ENCODE assay signal across 27 mouse cellular contexts in genomic region chr13:58124278-58124677, GRCm38 (mm10). TPM values are rescaled to one million over a fixed set of nuclear protein-coding genes. Genes with fewer than 3 reads are reported as not detected.
DNase-seq lines count a peak whose midpoint lies in the region; ATAC-seq and TF ChIP-seq lines count a peak whose summit lies in the region.
"Had no signal": no experiment of that assay in that cellular context is flagged by ENCODE, and none has a peak within 500 bp of the region (broad histone marks: within the 10 kb centered on the region; RNA-seq: fewer than 3 reads in every experiment).

No protein-coding gene starts in this region.

- H3K4me2 ChIP-seq in forebrain, embryonic 11.5 days (ENCODE audit: low read depth, low read length, severe bottlenecking): no peak overlapping the region
- H3K4me2 ChIP-seq in kidney, embryonic 15.5 days: peak overlapping the region; percentile 23; the same call in 1 of the 2 replicates
- peak overlapping the region; percentile 15; the same call in 1 of the 2 replicates for H3K4me2 ChIP-seq in lung, embryonic 14.5 days
- H3K4me2 ChIP-seq in liver, postnatal 0 days (ENCODE audit: low read depth, low read length): no peak overlapping the region
- H3K4me2 ChIP-seq: forebrain, embryonic 15.5 days; heart, embryonic 12.5 days had no signal

- 82% methylated on average over 3 of the region's 3 CpGs for WGBS in forebrain, embryonic 11.5 days
- WGBS in forebrain, embryonic 10.5 days: 91% methylated on average over 3 of the region's 3 CpGs
- WGBS in kidney, embryonic 15.5 days: 84% methylated on average over 3 of the region's 3 CpGs
- WGBS in lung, embryonic 14.5 days: 76% methylated on average over 3 of the region's 3 CpGs
- WGBS in liver, postnatal 0 days (ENCODE audit: insufficient replicate concordance): 79% methylated on average over 3 of the region's 3 CpGs

- H3K27me3 ChIP-seq in forebrain, embryonic 11.5 days (ENCODE audit: control insufficient read depth, insufficient read depth, low read length): no peaks in the 10 kb centered on the region
- H3K27me3 ChIP-seq in forebrain, embryonic 10.5 days (ENCODE audit: poor library complexity, severe bottlenecking): no peaks in the 10 kb centered on the region
- no peaks in the 10 kb centered on the region for H3K27me3 ChIP-seq in kidney, embryonic 15.5 days
- no peaks in the 10 kb centered on the region for H3K27me3 ChIP-seq in lung, embryonic 14.5 days (ENCODE audit: insufficient read depth, low read length)
- H3K27me3 ChIP-seq in liver, postnatal 0 days (ENCODE audit: insufficient read depth, low read length): no peaks in the 10 kb centered on the region
- H3K27me3 ChIP-seq: forebrain, embryonic 15.5 days; heart, embryonic 12.5 days; hindbrain, embryonic 15.5 days; midbrain, embryonic 13.5 days had no signal

- H3K36me3 ChIP-seq in forebrain, embryonic 11.5 days (ENCODE audit: control insufficient read depth, insufficient read depth, low read length): no peaks in the 10 kb centered on the region; the same call in 1 of the 2 replicates
- H3K36me3 ChIP-seq in forebrain, embryonic 10.5 days (replicated peaks): peaks cover 32% of the 10 kb centered on the region
- peaks cover 13% of the 10 kb centered on the region for H3K36me3 ChIP-seq in kidney, embryonic 15.5 days
- peaks cover 25% of the 10 kb centered on the region for H3K36me3 ChIP-seq in lung, embryonic 14.5 days (ENCODE audit: insufficient read depth)
- H3K36me3 ChIP-seq in liver, postnatal 0 days (replicated peaks; ENCODE audit: insufficient read depth, low read length): peaks cover 5% of the 10 kb centered on the region; the same call in 1 of the 2 replicates
- H3K36me3 ChIP-seq: forebrain, embryonic 15.5 days; hindbrain, embryonic 15.5 days; midbrain, embryonic 13.5 days had no signal

- no peak for ATAC-seq in forebrain, embryonic 11.5 days (replicated peaks; ENCODE audit: low FRiP score)
- no peak for ATAC-seq in kidney, embryonic 15.5 days (replicated peaks; ENCODE audit: low FRiP score)
- no peak for ATAC-seq in lung, embryonic 14.5 days (ENCODE audit: insufficient read depth)
- no peak for ATAC-seq in liver, postnatal 0 days
- ATAC-seq: forebrain, embryonic 15.5 days; inflammation-experienced regulatory T-cells, adult 6 months; lung, postnatal 0 days; midbrain, embryonic 13.5 days had no signal

- H3K4me1 ChIP-seq in forebrain, embryonic 11.5 days (replicated peaks; ENCODE audit: control insufficient read depth, insufficient read depth, low read length): peaks cover 2% of the 10 kb centered on the region; the same call in 1 of the 2 replicates
- H3K4me1 ChIP-seq in forebrain, embryonic 10.5 days: peaks cover 22% of the 10 kb centered on the region
- peaks cover 48% of the 10 kb centered on the region for H3K4me1 ChIP-seq in kidney, embryonic 15.5 days
- peaks cover 18% of the 10 kb centered on the region for H3K4me1 ChIP-seq in lung, embryonic 14.5 days (ENCODE audit: insufficient read depth)
- H3K4me1 ChIP-seq in liver, postnatal 0 days (ENCODE audit: insufficient read depth): peaks cover 20% of the 10 kb centered on the region

- DNase-seq in forebrain, embryonic 11.5 days (ENCODE audit: low spot score): peak; percentile 20
- no peak for DNase-seq in forebrain, embryonic 10.5 days (ENCODE audit: extremely low spot score, low spot score)
- no peak for DNase-seq in kidney, adult 8-10 months
- no peak for DNase-seq in lung, embryonic 14.5 days
- no peak for DNase-seq in lung, adult 18-20 months
- no peak for DNase-seq in liver, postnatal 0 days
- no peak for DNase-seq in left cerebral cortex, adult 11 months (ENCODE audit: low spot score)
- DNase-seq: adrenal gland, postnatal 25 days; cerebellum, adult 11-12 months; cerebellum, postnatal 10 days; gastrocnemius, adult 2 months; gastrocnemius, postnatal 36 days; heart, adult 2 months; heart, postnatal 4 days; kidney, postnatal 10 days; layer of hippocampus, adult 9-11 months; thymus, adult 2 months; thymus, postnatal 36 days had no signal

- no peak overlapping the region for H3K9ac ChIP-seq in forebrain, embryonic 11.5 days (ENCODE audit: low read length)
- H3K9ac ChIP-seq in kidney, embryonic 15.5 days: no peak overlapping the region
- no peak overlapping the region; the same call in 1 of the 2 replicates for H3K9ac ChIP-seq in lung, embryonic 14.5 days
- no peak overlapping the region for H3K9ac ChIP-seq in liver, postnatal 0 days (replicated peaks)
- H3K9ac ChIP-seq: forebrain, embryonic 15.5 days; heart, embryonic 12.5 days; hindbrain, embryonic 15.5 days; liver, embryonic 14.5 days; midbrain, embryonic 13.5 days had no signal

- H3K9me3 ChIP-seq in forebrain, embryonic 11.5 days (ENCODE audit: control insufficient read depth, low read length): no peaks in the 10 kb centered on the region
- H3K9me3 ChIP-seq in forebrain, embryonic 10.5 days: no peaks in the 10 kb centered on the region
- no peaks in the 10 kb centered on the region for H3K9me3 ChIP-seq in kidney, embryonic 15.5 days (replicated peaks)
- H3K9me3 ChIP-seq in lung, embryonic 14.5 days (ENCODE audit: low read depth, low read length): no peaks in the 10 kb centered on the region
- H3K9me3 ChIP-seq in liver, postnatal 0 days (ENCODE audit: low read length): no peaks in the 10 kb centered on the region
- H3K9me3 ChIP-seq: forebrain, embryonic 15.5 days; heart, embryonic 12.5 days; hindbrain, embryonic 15.5 days; midbrain, embryonic 13.5 days had no signal

- no peak overlapping the region for H3K27ac ChIP-seq in forebrain, embryonic 11.5 days (ENCODE audit: low read depth, low read length)
- no peak overlapping the region for H3K27ac ChIP-seq in forebrain, embryonic 10.5 days
- peak overlapping the region; percentile 79 for H3K27ac ChIP-seq in kidney, embryonic 15.5 days
- no peak overlapping the region for H3K27ac ChIP-seq in lung, embryonic 14.5 days (ENCODE audit: low read depth)
- H3K27ac ChIP-seq in liver, postnatal 0 days (ENCODE audit: low read depth): peak overlapping the region; percentile 87; the same call in 1 of the 2 replicates
- H3K27ac ChIP-seq: forebrain, embryonic 15.5 days; gastrocnemius, adult 2 months; hindbrain, embryonic 15.5 days; liver, embryonic 14.5 days; macrophage; midbrain, embryonic 13.5 days had no signal

- TF ChIP-seq EP300 in liver, postnatal 0 days (IDR thresholded peaks at IDR 0.05; ENCODE audit: low read depth): no peak

- no peak overlapping the region for H3K4me3 ChIP-seq in forebrain, embryonic 11.5 days (ENCODE audit: low read depth, low read length)
- no peak overlapping the region for H3K4me3 ChIP-seq in forebrain, embryonic 10.5 days
- no peak overlapping the region for H3K4me3 ChIP-seq in kidney, embryonic 15.5 days (replicated peaks)
- H3K4me3 ChIP-seq in lung, embryonic 14.5 days (ENCODE audit: low read depth, low read length): no peak overlapping the region
- no peak overlapping the region for H3K4me3 ChIP-seq in liver, postnatal 0 days (ENCODE audit: low read depth, low read length)
- H3K4me3 ChIP-seq: forebrain, embryonic 15.5 days; gastrocnemius, adult 2 months; heart, adult 2 months; heart, embryonic 12.5 days; hindbrain, embryonic 15.5 days; midbrain, embryonic 13.5 days had no signal

- TF ChIP-seq CTCF in lung, embryonic 14.5 days (IDR thresholded peaks at IDR 0.05; ENCODE audit: low read depth): no peak
- no peak for TF ChIP-seq CTCF in liver, postnatal 0 days (IDR thresholded peaks at IDR 0.05; ENCODE audit: low read depth)

RNA-seq across cellular contexts. Expression of gene Hnrnpa0, which starts 4.1 kb away (rescaled TPM):
- 50.5 and 51.2 TPM in 2 replicates for polyA plus RNA-seq in forebrain, embryonic 11.5 days (2014; fragmentation: Nextera tagmentation; extraction: Ambion mirVana)
- polyA plus RNA-seq in forebrain, embryonic 10.5 days (2016; fragmentation: Nextera tagmentation; extraction: Ambion mirVana): 44.5 and 49.3 TPM in 2 replicates
- 38.6 and 41.5 TPM in 2 replicates for polyA plus RNA-seq in kidney, embryonic 15.5 days (2015; fragmentation: Nextera tagmentation; extraction: Ambion mirVana)
- 46.5 and 51.7 TPM in 2 replicates for polyA plus RNA-seq in lung, embryonic 14.5 days (2014; fragmentation: Nextera tagmentation; extraction: Ambion mirVana)
- polyA plus RNA-seq in liver, postnatal 0 days (2015; fragmentation: Nextera tagmentation; extraction: Ambion mirVana): 11.0 and 11.4 TPM in 2 replicates

RNA-seq across cellular contexts. Expression of gene Klhl3, which starts 10.9 kb away (rescaled TPM):
- 3.1 TPM in 2 replicates for polyA plus RNA-seq in forebrain, embryonic 11.5 days (2014; fragmentation: Nextera tagmentation; extraction: Ambion mirVana)
- polyA plus RNA-seq in forebrain, embryonic 10.5 days (2016; fragmentation: Nextera tagmentation; extraction: Ambion mirVana): 2.0 and 2.1 TPM in 2 replicates
- polyA plus RNA-seq in kidney, embryonic 15.5 days (2015; fragmentation: Nextera tagmentation; extraction: Ambion mirVana): 6.5 and 7.2 TPM in 2 replicates
- polyA plus RNA-seq in lung, embryonic 14.5 days (2014; fragmentation: Nextera tagmentation; extraction: Ambion mirVana): 3.6 and 3.9 TPM in 2 replicates
- 2.2 and 2.9 TPM in 2 replicates for polyA plus RNA-seq in liver, postnatal 0 days (2015; fragmentation: Nextera tagmentation; extraction: Ambion mirVana)

RNA-seq across cellular contexts. Expression of gene Idnk, which starts 33.2 kb away (rescaled TPM):
- 41.6 and 45.8 TPM in 2 replicates for polyA plus RNA-seq in forebrain, embryonic 11.5 days (2014; fragmentation: Nextera tagmentation; extraction: Ambion mirVana)
- polyA plus RNA-seq in forebrain, embryonic 10.5 days (2016; fragmentation: Nextera tagmentation; extraction: Ambion mirVana): 47.0 and 47.1 TPM in 2 replicates
- 37.2 and 39.4 TPM in 2 replicates for polyA plus RNA-seq in kidney, embryonic 15.5 days (2015; fragmentation: Nextera tagmentation; extraction: Ambion mirVana)
- polyA plus RNA-seq in lung, embryonic 14.5 days (2014; fragmentation: Nextera tagmentation; extraction: Ambion mirVana): 29.7 and 30.9 TPM in 2 replicates
- polyA plus RNA-seq in liver, postnatal 0 days (2015; fragmentation: Nextera tagmentation; extraction: Ambion mirVana): 35.4 and 37.6 TPM in 2 replicates

Comparison
In these comparisons a context has a peak if more than half of its experiments do, and no peak if none do; other contexts are left out.
1. H3K27ac ChIP-seq: peak in kidney, embryonic 15.5 days (single experiment) and liver, postnatal 0 days (single experiment); none in forebrain, embryonic 11.5 days (single experiment), forebrain, embryonic 10.5 days (single experiment) and lung, embryonic 14.5 days (single experiment).
2. H3K4me2 ChIP-seq: peak in kidney, embryonic 15.5 days (single experiment) and lung, embryonic 14.5 days (single experiment); none in forebrain, embryonic 11.5 days (single experiment) and liver, postnatal 0 days (single experiment).